Mouse (Mus musculus) E14TG2a.4 (cell line): ENCODE results near the gene Slc35a3.

ENCODE experiments used
- CTCF ChIP-seq: conservative IDR thresholded peaks from 2 replicates; pipeline ENCODE4 v1.5.1; 2014; ENCODE audit warnings: low read length
- NANOG ChIP-seq: IDR thresholded peaks from 2 replicates; pipeline ENCODE4 v1.6.1; 2014; ENCODE audit warnings: borderline replicate concordance, low read length, mixed read lengths
- POU5F1 ChIP-seq: IDR thresholded peaks from 2 replicates; pipeline ENCODE4 v1.6.1; 2014; ENCODE audit warnings: low read length, borderline replicate concordance

DNA sequence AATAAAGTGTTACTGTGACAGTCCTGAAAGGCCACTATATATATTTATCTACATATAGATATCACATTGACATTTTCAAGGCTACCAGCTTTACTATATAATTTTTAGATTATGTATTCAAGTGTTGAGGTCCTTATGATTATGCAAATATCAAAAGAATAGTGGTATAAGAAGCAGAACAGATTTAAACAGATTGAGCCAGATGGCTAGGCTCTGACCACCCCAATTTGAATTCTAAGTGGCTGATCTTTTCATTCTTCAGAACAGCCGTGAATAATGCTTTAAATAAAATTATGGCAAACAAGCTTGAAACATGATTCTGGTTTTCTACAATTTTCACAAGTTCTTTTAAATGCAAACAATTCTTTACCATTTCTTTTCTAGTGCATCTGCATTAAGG lies 81.2 kb downstream of the Slc35a3 start:
- TF ChIP-seq CTCF, result no peak
- TF ChIP-seq POU5F1, result no peak
- no peak for TF ChIP-seq NANOG
